Mouse (Mus musculus) small intestine, adult 2 months (tissue): ENCODE results near the gene Dlg2.

Experiments
- CTCF ChIP-seq: fragments of 200-500 bp; IDR thresholded peaks from 2 replicates; pipeline ENCODE4 v1.5.1; 2012; ENCODE audit warnings: low read depth, mild to moderate bottlenecking, control low read depth, inconsistent platforms, low read length, moderate library complexity, mixed read lengths; ENCODE audit not compliant: insufficient replicate concordance, insufficient read length; ENCODE audit errors: extremely low read depth
- POLR2A ChIP-seq: fragments of 200-500 bp; IDR thresholded peaks from 2 replicates; pipeline ENCODE4 v1.6.1; 2012; ENCODE audit warnings: low read depth, mild to moderate bottlenecking, control low read depth, inconsistent platforms, low read length, moderate library complexity

DNA sequence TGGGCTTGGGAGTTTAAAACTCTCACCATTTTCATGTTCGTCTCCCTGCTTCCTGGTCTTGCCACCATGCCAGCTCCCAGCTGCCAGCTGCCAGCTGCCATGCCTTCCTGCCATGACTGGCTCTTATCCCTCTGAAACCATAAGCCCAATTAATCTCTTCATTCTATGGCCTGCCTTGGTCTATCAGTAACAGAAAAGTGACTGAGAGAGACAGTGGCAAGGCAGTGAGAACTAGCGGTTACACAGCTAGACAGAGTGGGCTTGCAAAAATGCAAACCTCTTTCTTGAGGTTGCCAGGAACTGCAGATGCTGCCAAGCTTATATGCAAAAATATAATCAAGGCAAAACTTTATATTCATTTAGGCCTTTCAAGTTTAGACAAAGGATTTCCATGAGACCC lies 1183.0 kb downstream of the Dlg2 start:
- TF ChIP-seq CTCF (no peak), POLR2A (no peak)
